Mouse (Mus musculus) embryonic fibroblast, embryonic 13.5 days (primary cell): ENCODE results near the gene Fancd2.

Source experiments
- CTCF ChIP-seq: IDR thresholded peaks from 2 replicates; pipeline ENCODE4 v1.5.1; 2011; ENCODE audit warnings: mild to moderate bottlenecking, control low read depth, low read length, moderate library complexity, borderline replicate concordance; ENCODE audit not compliant: insufficient read depth
- POLR2A ChIP-seq: IDR thresholded peaks from 2 replicates; pipeline ENCODE4 v1.6.1; 2011; ENCODE audit warnings: low read depth, mild to moderate bottlenecking, control low read depth, low read length, moderate library complexity

- TF ChIP-seq CTCF (no peak), POLR2A (no peak)
Measured at GRCm38 (mm10) chr6:113564557-113564956, 33.1 kb downstream of the Fancd2 start.
